Mouse (Mus musculus) CH12.LX (cell line): ENCODE measurements around the gene Carnmt1. TPM values are rescaled to one million over a fixed set of nuclear protein-coding genes. Genes with fewer than 3 reads are reported as not detected.

Source experiments
- DNase-seq: peaks from one replicate; pipeline ENCODE4 v3.0.0-alpha.2; 2013; ENCODE audit errors: extremely low read depth
- H3K27ac ChIP-seq: 2 replicates; pipeline ENCODE4 v1.5.1; 2012; ENCODE audit warnings: low read depth, mild to moderate bottlenecking, control low read depth, moderate library complexity; ENCODE audit not compliant: insufficient read depth
- H3K27me3 ChIP-seq: replicated peaks from 2 replicates; pipeline ENCODE3; 2012; ENCODE audit warnings: inconsistent platforms
- H3K36me3 ChIP-seq, 2 experiments: replicated peaks in 1 of 2; 2 replicates each; pipeline versions ENCODE3 to v1.6.1; 2012; ENCODE audit warnings: inconsistent platforms in 1 of 2, low read length in 1 of 2, mild to moderate bottlenecking in 1 of 2, mixed read lengths in 1 of 2, moderate library complexity in 1 of 2; ENCODE audit not compliant: control insufficient read depth in 1 of 2, insufficient read depth in 1 of 2
- H3K4me1 ChIP-seq, 2 experiments: 2 replicates each; pipeline ENCODE4 v1.6.1; 2012; ENCODE audit warnings: inconsistent platforms in 1 of 2, moderate library complexity in 1 of 2; ENCODE audit not compliant: insufficient read depth in 2 of 2, control insufficient read depth in 1 of 2
- H3K4me2 ChIP-seq: 2 replicates; pipeline ENCODE4 v1.6.1; 2012; ENCODE audit warnings: low read depth, mild to moderate bottlenecking, control low read depth; ENCODE audit not compliant: poor library complexity, insufficient read depth, severe bottlenecking
- H3K4me3 ChIP-seq, 3 experiments: fragments of 150-350 bp in 1 of 3; sonication (generic) in 1 of 3; replicated peaks in 1 of 3; 2 replicates each; pipeline versions ENCODE3 to v1.5.1; 2011 to 2012; ENCODE audit warnings: low read depth in 2 of 3, low read length in 2 of 3, mild to moderate bottlenecking in 2 of 3, moderate library complexity in 2 of 3, control low read depth in 1 of 3, improper control_type of control experiment in 1 of 3, inconsistent platforms in 1 of 3, mixed read lengths in 1 of 3; ENCODE audit not compliant: poor library complexity in 1 of 3
- H3K79me2 ChIP-seq: replicated peaks from 2 replicates; pipeline ENCODE4 v1.6.1; 2012; ENCODE audit warnings: mild to moderate bottlenecking, moderate library complexity; ENCODE audit not compliant: control insufficient read depth, poor library complexity, insufficient read depth, severe bottlenecking; ENCODE audit errors: extremely low read depth
- H3K9ac ChIP-seq: 2 replicates; pipeline ENCODE4 v1.6.1; 2012; ENCODE audit warnings: low read depth, mild to moderate bottlenecking, control low read depth, moderate library complexity; ENCODE audit not compliant: insufficient read depth
- H3K9me3 ChIP-seq: replicated peaks from 2 replicates; pipeline ENCODE3; 2012; ENCODE audit warnings: low read length, inconsistent platforms, mixed read lengths
- CHD1 ChIP-seq: IDR thresholded peaks from 2 replicates; pipeline ENCODE4 v1.6.1; 2012; ENCODE audit warnings: low read depth, low read length, improper control_type of control experiment, inconsistent platforms
- CTCF ChIP-seq, 2 experiments: IDR thresholded peaks in 1 of 2; conservative IDR thresholded peaks in 1 of 2; 2 replicates each; pipeline ENCODE4 v1.5.1; 2011 to 2012; ENCODE audit warnings: low read depth in 2 of 2, low read length in 2 of 2, improper control_type of control experiment in 1 of 2, inconsistent platforms in 1 of 2, mild to moderate bottlenecking in 1 of 2, moderate library complexity in 1 of 2
- E2F4 ChIP-seq: IDR thresholded peaks from 2 replicates; pipeline ENCODE4 v1.6.1; 2011; ENCODE audit warnings: low read depth, low read length, improper control_type of control experiment; ENCODE audit not compliant: insufficient replicate concordance
- ELF1 ChIP-seq: IDR thresholded peaks from 2 replicates; pipeline ENCODE4 v1.6.1; 2014; ENCODE audit warnings: low read depth, mild to moderate bottlenecking, inconsistent platforms, low read length, improper control_type of control experiment
- GABPA ChIP-seq: IDR thresholded peaks from 2 replicates; pipeline ENCODE4 v1.6.1; 2012; ENCODE audit warnings: low read depth, low read length, improper control_type of control experiment, inconsistent platforms; ENCODE audit not compliant: insufficient replicate concordance
- IRF4 ChIP-seq: IDR thresholded peaks from 2 replicates; pipeline ENCODE4 v1.6.1; 2014; ENCODE audit warnings: low read depth, mild to moderate bottlenecking, inconsistent platforms, low read length, improper control_type of control experiment
- JUN ChIP-seq: IDR thresholded peaks from 2 replicates; pipeline ENCODE4 v1.6.1; 2011; ENCODE audit warnings: low read depth, mild to moderate bottlenecking, low read length, improper control_type of control experiment, moderate library complexity; ENCODE audit not compliant: insufficient read depth
- KAT2A ChIP-seq: IDR thresholded peaks from 2 replicates; pipeline ENCODE4 v1.6.1; 2012; ENCODE audit warnings: low read length, improper control_type of control experiment, inconsistent platforms; ENCODE audit not compliant: insufficient replicate concordance
- MAZ ChIP-seq: IDR thresholded peaks from 2 replicates; pipeline ENCODE4 v1.6.1; 2012; ENCODE audit warnings: low read depth, mild to moderate bottlenecking, inconsistent platforms, low read length, improper control_type of control experiment, moderate library complexity
- MEF2A ChIP-seq: IDR thresholded peaks from 2 replicates; pipeline ENCODE4 v1.6.1; 2014; ENCODE audit warnings: low read depth, mild to moderate bottlenecking, inconsistent platforms, low read length, improper control_type of control experiment, borderline replicate concordance
- NELFE ChIP-seq: IDR thresholded peaks from 2 replicates; pipeline ENCODE4 v1.6.1; 2011; ENCODE audit warnings: low read depth, low read length, improper control_type of control experiment
- PAX5 ChIP-seq: IDR thresholded peaks from 2 replicates; pipeline ENCODE4 v1.6.1; 2012; ENCODE audit warnings: low read length, inconsistent platforms, mixed read lengths
- POLR2A ChIP-seq: IDR thresholded peaks from 2 replicates; pipeline ENCODE4 v1.6.1; 2011; ENCODE audit warnings: low read depth, mild to moderate bottlenecking, improper control_type of control experiment, low read length
- POLR2AphosphoS2 ChIP-seq: IDR thresholded peaks from 2 replicates; pipeline ENCODE4 v1.6.1; 2011; ENCODE audit warnings: low read depth, low read length, improper control_type of control experiment
- RAD21 ChIP-seq: IDR thresholded peaks from 2 replicates; pipeline ENCODE4 v1.6.1; 2011; ENCODE audit warnings: low read depth, mild to moderate bottlenecking, low read length, improper control_type of control experiment, moderate library complexity
- RCOR1 ChIP-seq: conservative IDR thresholded peaks from 2 replicates; pipeline ENCODE4 v1.6.1; 2012; ENCODE audit warnings: low read depth, mild to moderate bottlenecking, inconsistent platforms, low read length, improper control_type of control experiment
- SMC3 ChIP-seq: IDR thresholded peaks from 2 replicates; pipeline ENCODE4 v1.6.1; 2011; ENCODE audit warnings: low read depth, low read length, improper control_type of control experiment
- TBP ChIP-seq: conservative IDR thresholded peaks from 2 replicates; pipeline ENCODE4 v1.6.1; 2011; ENCODE audit warnings: low read depth, low read length, improper control_type of control experiment
- USF1 ChIP-seq: IDR thresholded peaks from 2 replicates; pipeline ENCODE4 v1.6.1; 2014; ENCODE audit warnings: low read depth, mild to moderate bottlenecking, inconsistent platforms, low read length, improper control_type of control experiment
- ZC3H11A ChIP-seq: IDR thresholded peaks from 2 replicates; pipeline ENCODE4 v1.6.1; 2012; ENCODE audit warnings: low read depth, mild to moderate bottlenecking, inconsistent platforms, low read length, improper control_type of control experiment
- ZKSCAN1 ChIP-seq: IDR thresholded peaks from 2 replicates; pipeline ENCODE4 v1.6.1; 2012; ENCODE audit warnings: low read depth, inconsistent platforms, low read length, improper control_type of control experiment, borderline replicate concordance
- dilution Hi-C: fragments of 300-500 bp; cut with MboI; formaldehyde crosslinking; loops from 2 replicates; pipeline ENCODE4 v1.14.3; 2020; ENCODE audit warnings: low sequenced_read_pairs; ENCODE audit not compliant: extremely low pct_unique_long_range_greater_than_20kb, extremely low pct_ligation_motif_present
- in situ Hi-C: fragments of 300-500 bp; cut with MboI; formaldehyde crosslinking; loops from 3 replicates; pipeline ENCODE4 v1.14.3; 2019; ENCODE audit warnings: low sequenced_read_pairs, low pct_ligation_motif_present, low pct_unique_long_range_greater_than_20kb, mixed read lengths
- polyA plus RNA-seq: library from polyadenylated mRNA; unstranded; fragments of >175 nt; gene quantifications from 2 replicates; pipeline ENCODE4 v1.2.1, GENCODE M21; 2012; ENCODE audit warnings: low read depth; ENCODE audit not compliant: insufficient read length
- total RNA-seq, 2 experiments: library from RNA; depleted of rRNA; stranded (reverse); fragments of 300-350 nt in 1 of 2; fragments of >200 nt in 1 of 2; gene quantifications; 2 replicates each; pipeline ENCODE4 v1.2.3; 2012 to 2014

Carnmt1 gene
- total and polyA plus RNA-seq, 3 experiments, result 17.6 to 47.1 (median 41.7) TPM

GRCm38 (mm10) chr19:18639552-18639951 lies 31.0 kb upstream of the Carnmt1 start:
- H3K79me2 ChIP-seq, result no peaks in the 10 kb centered on the region
- DNase-seq, result no peak
- H3K9ac ChIP-seq, result 0 out of 2 replicates have a peak overlapping the region, but pooled peaks have one; percentile 20
- H3K4me2 ChIP-seq, result peak overlapping the region; percentile 60
- in situ Hi-C loops (no loop called here), dilution Hi-C loops (no loop called here)
- no peaks in the 10 kb centered on the region for H3K27me3 ChIP-seq
- no peak overlapping the region for H3K4me3 ChIP-seq
- peaks cover 12 to 34% of the 10 kb centered on the region in 2 experiments for H3K36me3 ChIP-seq
- peak overlapping the region; percentile 80 for H3K27ac ChIP-seq
- peaks cover 6 to 34% of the 10 kb centered on the region in 2 experiments for H3K4me1 ChIP-seq
- no peaks in the 10 kb centered on the region for H3K9me3 ChIP-seq
- TF ChIP-seq RAD21 (peak; percentile 74), RCOR1 (no peak), CTCF (conservative IDR thresholded peaks at IDR 0.05 in 1 of 2, IDR thresholded peaks at IDR 0.05 in 1 of 2; ENCODE audit: low read depth in 2 of 2, low read length in 2 of 2) (peak; percentile 80 to 81), ZKSCAN1 (no peak), IRF4 (no peak), POLR2AphosphoS2 (no peak), KAT2A (no peak), JUN (no peak), POLR2A (no peak), NELFE (no peak), MAZ (no peak), SMC3 (peak; percentile 54), MEF2A (no peak), TBP (no peak), CHD1 (no peak)

- Histone ChIP-seq H3K9ac (no peak overlapping the region), H3K4me3 (no peak overlapping the region), H3K27ac (no peak overlapping the region), H3K79me2 (no peaks in the 10 kb centered on the region), H3K9me3 (no peaks in the 10 kb centered on the region), H3K27me3 (no peaks in the 10 kb centered on the region), H3K4me2 (no peak overlapping the region)
- dilution Hi-C loops, result no loop called here
- in situ Hi-C loops, result no loop called here
- DNase-seq, result no peak
- TF ChIP-seq JUN, result no peak
- no peak for TF ChIP-seq USF1
- TF ChIP-seq ZC3H11A, result no peak
- no peak for TF ChIP-seq ELF1
- no peak for TF ChIP-seq PAX5
- no peak for TF ChIP-seq KAT2A
- no peak for TF ChIP-seq E2F4
- TF ChIP-seq GABPA, result no peak
- TF ChIP-seq MAZ, result no peak
- TF ChIP-seq TBP, result no peak
- TF ChIP-seq, all 38 proteins: peak for 0
- Histone ChIP-seq H3K36me3 (peaks cover 17 to 37% of the 10 kb centered on the region in 2 experiments), H3K4me1 (peaks cover 9 to 48% of the 10 kb centered on the region in 2 experiments)
These were observed 29.6 kb upstream of the Carnmt1 start for GRCm38 (mm10) chr19:18641001-18641400.
